Mouse (Mus musculus): ENCODE results near the gene Nxpe3.
A peak's percentile ranks its signal among the peaks of the same experiment; 100 is the strongest.

Gene Nxpe3

GRCm38 (mm10) chr16:55894893-55895650 lies at the start of gene Nxpe3:
Nxpe3 (minus strand) TSS chr16:55895285.
- DNase-seq (ENCODE audit: low spot score), result peak; percentile 89

GRCm38 (mm10) chr16:55940781-55941180 lies 45.7 kb upstream of the Nxpe3 start:
- DNase-seq (ENCODE audit: low spot score), result no peak

- DNase-seq (ENCODE audit: low spot score), result no peak
Measured at GRCm38 (mm10) chr16:55939703-55940102, 44.6 kb upstream of the Nxpe3 start.

- DNase-seq (ENCODE audit: low spot score), result no peak
Measured at GRCm38 (mm10) chr16:55938761-55939160, 43.7 kb upstream of the Nxpe3 start.

GRCm38 (mm10) chr16:55934453-55935037 lies 39.5 kb upstream of the Nxpe3 start, which contains the start of gene Cep97:
Cep97 (minus strand) TSS chr16:55934855.
- DNase-seq (ENCODE audit: low spot score), result peak; percentile 96

- DNase-seq (ENCODE audit: low spot score), result peak; percentile 64
Measured at GRCm38 (mm10) chr16:55933681-55934343, 38.7 kb upstream of the Nxpe3 start.

- DNase-seq (ENCODE audit: low spot score), result no peak
Measured at GRCm38 (mm10) chr16:55924010-55924409, 28.9 kb upstream of the Nxpe3 start.

- DNase-seq (ENCODE audit: low spot score), result no peak
Measured at GRCm38 (mm10) chr16:55922079-55922478, 27.0 kb upstream of the Nxpe3 start.

GRCm38 (mm10) chr16:55914716-55915115 lies 19.6 kb upstream of the Nxpe3 start:
- DNase-seq (ENCODE audit: low spot score), result no peak

- no peak for DNase-seq (ENCODE audit: low spot score)
Measured at GRCm38 (mm10) chr16:55910208-55910793, 15.2 kb upstream of the Nxpe3 start.

GRCm38 (mm10) chr16:55906928-55907679 lies 12.0 kb upstream of the Nxpe3 start:
- DNase-seq (ENCODE audit: low spot score), result no peak

GRCm38 (mm10) chr16:55905370-55905769 lies 10.3 kb upstream of the Nxpe3 start:
- no peak for DNase-seq (ENCODE audit: low spot score)

GRCm38 (mm10) chr16:55901839-55902756 lies 7.0 kb upstream of the Nxpe3 start:
- DNase-seq (ENCODE audit: low spot score), result no peak

GRCm38 (mm10) chr16:55898385-55899002 lies 3.4 kb upstream of the Nxpe3 start:
- no peak for DNase-seq (ENCODE audit: low spot score)

- peak; percentile 41 for DNase-seq (ENCODE audit: low spot score)
Measured at GRCm38 (mm10) chr16:55895651-55896095, 588 bp upstream of the Nxpe3 start.

- peak; percentile 43 for DNase-seq (ENCODE audit: low spot score)
Measured at GRCm38 (mm10) chr16:55894536-55894892, 571 bp downstream of the Nxpe3 start.

GRCm38 (mm10) chr16:55893410-55894107 lies 1.5 kb downstream of the Nxpe3 start:
- DNase-seq (ENCODE audit: low spot score), result no peak

- DNase-seq (ENCODE audit: low spot score), result no peak
Measured at GRCm38 (mm10) chr16:55892484-55892883, 2.6 kb downstream of the Nxpe3 start.

GRCm38 (mm10) chr16:55891346-55891745 lies 3.7 kb downstream of the Nxpe3 start:
- DNase-seq (ENCODE audit: low spot score), result no peak
